Mouse (Mus musculus) megakaryocyte, embryonic 14.5 days (primary cell): ENCODE data around the gene Trim44.

ENCODE experiments used
- FLI1 ChIP-seq: IDR thresholded peaks from 2 replicates; pipeline ENCODE4 v1.6.1; 2012; ENCODE audit warnings: low read length, inconsistent platforms, mixed read lengths
- GATA1 ChIP-seq: IDR thresholded peaks from 3 replicates; pipeline ENCODE4 v1.6.1; 2012; ENCODE audit warnings: mixed read lengths, low read length, inconsistent platforms, borderline replicate concordance

GRCm38 (mm10) chr2:102259139-102259538 is 148.5 kb downstream of the Trim44 start:
- TF ChIP-seq GATA1 (no peak), FLI1 (no peak)
